Mouse (Mus musculus) liver, embryonic 14.5 days (tissue): Measurements from ENCODE around the gene Gm21958. TPM values are rescaled to one million over a fixed set of nuclear protein-coding genes. Genes with fewer than 3 reads are reported as not detected.

Source experiments
- ATAC-seq: fragments of 200-750 bp; cut with Nextera tagmentation; 2 replicates; pipeline ENCODE4 v1.8.0; 2017; ENCODE audit warnings: moderate number of reproducible peaks, mild to moderate bottlenecking, moderate library complexity; ENCODE audit not compliant: insufficient read depth
- DNase-seq, 3 experiments: peaks; one replicate each; pipeline ENCODE4 v3.0.0-alpha.2; 2012 to 2013; ENCODE audit warnings: low read depth in 3 of 3, low spot score in 3 of 3
- H3K27ac ChIP-seq: fragments of 300-500 bp; sonication (generic); 2 replicates; pipeline ENCODE4 v1.5.1; 2014; ENCODE audit warnings: moderate library complexity, mild to moderate bottlenecking, control low read depth, inconsistent platforms
- H3K27me3 ChIP-seq: fragments of 300-500 bp; sonication (generic); 2 replicates; pipeline ENCODE4 v1.6.1; 2014; ENCODE audit warnings: mild to moderate bottlenecking, low read length, moderate library complexity; ENCODE audit not compliant: control insufficient read depth, insufficient read depth
- H3K36me3 ChIP-seq: fragments of 300-500 bp; sonication (generic); replicated peaks from 2 replicates; pipeline ENCODE4 v1.6.1; 2014; ENCODE audit warnings: low read depth; ENCODE audit not compliant: control insufficient read depth, insufficient read depth
- H3K4me1 ChIP-seq, 2 experiments: fragments of 200-500 bp in 1 of 2; fragments of 300-500 bp in 1 of 2; sonication (generic) in 1 of 2; replicated peaks; 2 replicates each; pipeline ENCODE4 v1.6.1; 2012 to 2014; ENCODE audit warnings: antibody characterized with exemption in 1 of 2, inconsistent platforms in 1 of 2, low read length in 1 of 2; ENCODE audit not compliant: control insufficient read depth in 2 of 2, insufficient read depth in 2 of 2
- H3K4me2 ChIP-seq: fragments of 300-500 bp; sonication (generic); 2 replicates; pipeline ENCODE4 v1.6.1; 2014; ENCODE audit warnings: low read depth, mild to moderate bottlenecking, control low read depth, moderate library complexity
- H3K4me3 ChIP-seq, 2 experiments: fragments of 200-500 bp in 1 of 2; fragments of 300-500 bp in 1 of 2; sonication (generic) in 1 of 2; 2 replicates each; pipeline ENCODE4 v1.5.1; 2012 to 2014; ENCODE audit warnings: low read depth in 2 of 2, low read length in 2 of 2, mild to moderate bottlenecking in 2 of 2, control low read depth in 1 of 2, inconsistent platforms in 1 of 2, moderate library complexity in 1 of 2; ENCODE audit not compliant: insufficient read depth in 1 of 2
- H3K9ac ChIP-seq: fragments of 300-500 bp; sonication (generic); replicated peaks from 2 replicates; pipeline ENCODE4 v1.6.1; 2014; ENCODE audit warnings: mild to moderate bottlenecking, control low read depth, moderate library complexity
- H3K9me3 ChIP-seq: fragments of 300-500 bp; sonication (generic); 2 replicates; pipeline ENCODE4 v1.6.1; 2016; ENCODE audit warnings: low read length, mixed read lengths; ENCODE audit not compliant: control insufficient read depth
- CTCF ChIP-seq: IDR thresholded peaks from 2 replicates; pipeline ENCODE4 v1.5.1; 2016; ENCODE audit warnings: antibody characterized with exemption, low read depth, control low read depth
- EP300 ChIP-seq: IDR thresholded peaks from 2 replicates; pipeline ENCODE4 v1.6.1; 2016; ENCODE audit warnings: antibody characterized with exemption, low read depth
- WGBS: fragments of 180-500 bp; shearing (Covaris S2); extraction: QIAGEN DNeasy Blood & Tissue Kit; methylation state at CpG from one replicate; pipeline ENCODE4 v1.1.7; 2014; ENCODE audit not compliant: insufficient replicate concordance; 5-methylcytosine and 5-hydroxymethylcytosine counted together
- polyA plus RNA-seq, 2 experiments: library from polyadenylated mRNA; depleted of rRNA in 1 of 2; stranded (reverse) in 1 of 2; unstranded in 1 of 2; fragments of >200 nt; fragmentation: Nextera tagmentation in 1 of 2; extraction: Ambion mirVana in 1 of 2; gene quantifications; 2 replicates each; pipeline versions ENCODE4 v1.2.1 to v1.2.3; 2012 to 2014

The Gm21958 gene
- polyA plus RNA-seq, 2 experiments: not detected

GRCm38 (mm10) chr3:54756058-54756457 is 41.9 kb upstream of the Gm21958 start:
- Histone ChIP-seq H3K9me3 (no peaks in the 10 kb centered on the region), H3K4me1 (0 out of 4 replicates have a peak, but pooled peaks cover 0 to 2% of the 10 kb centered on the region in 2 experiments), H3K27me3 (peaks cover 19% of the 10 kb centered on the region), H3K27ac (no peak overlapping the region), H3K4me3 (peak overlapping the region in 1 of 2 experiments; percentile 46; a peak in 1 of 4 replicates), H3K36me3 (no peaks in the 10 kb centered on the region), H3K9ac (no peak overlapping the region), H3K4me2 (peak overlapping the region; percentile 61)
- DNase-seq: no peak
- 3% methylated on average over 11 of the region's 11 CpGs for WGBS
- TF ChIP-seq CTCF: no peak
- no peak for TF ChIP-seq EP300
- no peak for ATAC-seq

DNA sequence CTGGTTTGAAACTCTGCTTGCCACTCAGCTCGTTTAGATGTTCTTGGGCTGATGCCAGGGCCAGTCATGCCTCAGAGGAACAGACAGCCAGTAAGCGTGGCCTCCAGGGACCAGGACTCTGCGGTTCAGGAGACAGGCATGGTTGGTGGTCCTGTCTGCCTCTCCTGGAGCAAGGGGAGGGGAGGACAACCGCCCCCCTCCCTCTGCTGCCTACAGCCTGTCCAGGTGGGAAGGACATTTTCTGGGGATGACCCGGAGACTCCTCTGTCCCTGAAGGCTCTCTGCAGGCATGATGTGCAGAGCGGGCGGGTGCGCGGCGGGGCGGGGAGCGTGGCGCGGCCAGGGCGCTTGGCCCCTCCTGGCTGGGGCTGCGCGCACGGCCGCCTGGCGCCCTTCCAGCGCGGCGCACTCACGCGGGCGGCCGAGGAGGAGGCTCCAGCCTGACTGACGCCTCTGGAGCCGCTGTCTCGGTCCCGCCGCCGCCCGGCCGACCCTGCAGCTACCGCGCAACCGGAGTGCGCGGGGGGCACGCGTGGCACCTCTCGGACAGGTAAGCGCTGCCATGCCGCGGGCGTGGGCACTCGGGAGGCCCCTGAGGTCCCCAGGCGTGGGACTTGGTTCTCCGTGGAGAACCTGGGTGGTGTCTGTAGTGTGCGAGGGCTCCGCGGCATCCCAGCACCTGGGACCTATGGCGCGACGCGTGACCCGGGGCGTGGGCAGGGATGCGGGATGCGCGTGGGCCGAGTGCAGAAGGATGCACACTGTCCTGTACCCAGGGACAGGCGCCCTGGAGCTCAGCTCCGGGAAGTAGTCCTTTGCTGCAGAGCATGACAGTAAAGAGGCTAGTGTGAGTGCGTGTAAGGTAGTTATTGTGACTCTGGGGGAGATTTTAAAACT is 41.2 kb upstream of the Gm21958 start, which contains the start of gene Smad9:
Smad9 (plus strand) TSS at position 438 of the 897 bp plus-strand sequence.
- Histone ChIP-seq H3K9me3 (no peaks in the 10 kb centered on the region), H3K9ac (no peak within 1 kb of the TSS), H3K36me3 (no peaks in the 10 kb centered on the region), H3K27me3 (peaks cover 19% of the 10 kb centered on the region), H3K4me1 (no peaks in the 10 kb centered on the region), H3K4me3 (peak within 1 kb of the TSS; percentile 46 to 48), H3K4me2 (peak within 1 kb of the TSS; percentile 61), H3K27ac (no peak within 1 kb of the TSS)
- TF ChIP-seq CTCF (no peak), EP300 (no peak)
- ATAC-seq (no peak), DNase-seq (no peak)
- 2% methylated on average over 53 of the region's 66 CpGs for WGBS

DNA sequence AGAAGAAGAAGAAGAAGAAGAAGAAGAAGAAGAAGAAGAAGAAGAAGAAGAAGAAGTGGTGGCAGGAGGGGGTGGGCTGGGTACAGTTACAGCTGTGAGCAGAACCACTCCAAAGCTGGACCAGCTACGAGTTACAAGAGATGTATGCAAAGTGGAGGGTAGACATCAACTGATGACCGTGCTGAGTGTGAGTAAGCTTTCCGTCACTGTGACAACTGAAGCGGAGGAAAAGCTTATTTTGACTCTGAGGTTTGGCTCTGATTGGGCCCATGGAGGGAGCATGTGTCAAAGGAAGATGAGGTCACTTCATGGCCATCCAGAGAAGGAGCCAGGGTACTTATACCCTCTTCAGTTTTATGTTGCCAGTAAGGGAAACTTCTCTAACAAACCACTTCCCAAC is 39.3 kb upstream of the Gm21958 start:
- Histone ChIP-seq H3K9ac (no peak overlapping the region), H3K9me3 (no peaks in the 10 kb centered on the region), H3K27me3 (peaks cover 19% of the 10 kb centered on the region), H3K36me3 (peaks cover 5% of the 10 kb centered on the region), H3K4me1 (no peaks in the 10 kb centered on the region), H3K27ac (no peak overlapping the region), H3K4me2 (no peak overlapping the region), H3K4me3 (no peak overlapping the region)
- TF ChIP-seq EP300 (no peak), CTCF (no peak)
- WGBS: 56% methylated on average over 4 of the region's 4 CpGs
- no peak for DNase-seq
- ATAC-seq: no peak

- Histone ChIP-seq H3K27me3 (no peaks in the 10 kb centered on the region), H3K4me3 (no peak overlapping the region), H3K9me3 (no peaks in the 10 kb centered on the region), H3K4me1 (no peaks in the 10 kb centered on the region), H3K9ac (no peak overlapping the region), H3K36me3 (peaks cover 30% of the 10 kb centered on the region), H3K4me2 (no peak overlapping the region), H3K27ac (no peak overlapping the region)
- TF ChIP-seq EP300: no peak
- peak; percentile 71 for TF ChIP-seq CTCF
- WGBS: 60% methylated on average over 5 of the region's 5 CpGs
- DNase-seq: no peak
- no peak for ATAC-seq
Measured at GRCm38 (mm10) chr3:54745799-54746198, 31.6 kb upstream of the Gm21958 start.

DNA sequence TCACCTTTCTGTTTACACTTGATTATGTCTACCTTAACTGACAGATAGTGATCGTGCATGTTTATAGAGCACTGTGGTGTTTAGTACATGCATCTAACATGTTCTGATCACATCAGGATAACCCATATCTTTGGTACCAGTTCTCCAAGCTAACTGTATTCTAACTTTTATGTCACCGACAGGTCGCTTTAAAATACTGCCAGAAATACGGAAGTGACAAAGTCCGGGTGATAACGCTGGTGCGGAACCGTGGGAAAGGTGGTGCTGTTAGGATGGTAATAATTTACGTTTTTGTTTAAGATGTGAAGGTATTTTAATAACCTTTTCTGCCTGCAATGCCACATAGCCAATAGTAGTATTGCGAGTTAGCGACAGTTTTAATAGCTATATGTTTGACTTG is 27.8 kb upstream of the Gm21958 start:
- no peak overlapping the region for H3K27ac ChIP-seq
- no peak overlapping the region for H3K4me2 ChIP-seq
- H3K27me3 ChIP-seq: no peaks in the 10 kb centered on the region
- DNase-seq: no peak
- 87% methylated on average over 11 of the region's 11 CpGs for WGBS
- no peaks in the 10 kb centered on the region for H3K4me1 ChIP-seq
- no peaks in the 10 kb centered on the region for H3K9me3 ChIP-seq
- ATAC-seq: no peak
- no peak overlapping the region for H3K9ac ChIP-seq
- no peak overlapping the region for H3K4me3 ChIP-seq
- H3K36me3 ChIP-seq: peaks cover 25% of the 10 kb centered on the region
- TF ChIP-seq EP300 (no peak), CTCF (no peak)
